ENCODE assay signal across 17 mouse cellular contexts in genomic region chr2:106747342-106747741, GRCm38 (mm10). TPM values are rescaled to one million over a fixed set of nuclear protein-coding genes. Genes with fewer than 3 reads are reported as not detected.
DNase-seq lines count a peak whose midpoint lies in the region; ATAC-seq lines count a peak whose summit lies in the region.
"Had no signal": no experiment of that assay in that cellular context is flagged by ENCODE, and none has a peak within 500 bp of the region (broad histone marks: within the 10 kb centered on the region; RNA-seq: fewer than 3 reads in every experiment).

No protein-coding gene starts in this region.

- H3K9ac ChIP-seq in intestine, embryonic 14.5 days (ENCODE audit: low read length), result no peak overlapping the region
- no peak overlapping the region for H3K9ac ChIP-seq in intestine, embryonic 16.5 days (ENCODE audit: low read depth, low read length)
- H3K9ac ChIP-seq in midbrain, embryonic 13.5 days (replicated peaks), result no peak overlapping the region
- H3K9ac ChIP-seq in midbrain, embryonic 11.5 days (ENCODE audit: low read length), result no peak overlapping the region
- H3K9ac ChIP-seq in neural tube, embryonic 13.5 days, result no peak overlapping the region
- H3K9ac ChIP-seq: heart, embryonic 15.5 days; limb, embryonic 12.5 days had no signal

- H3K4me2 ChIP-seq in intestine, embryonic 14.5 days (ENCODE audit: low read length), result no peak overlapping the region
- H3K4me2 ChIP-seq in intestine, embryonic 16.5 days (ENCODE audit: low read depth, low read length), result no peak overlapping the region
- no peak overlapping the region for H3K4me2 ChIP-seq in midbrain, embryonic 13.5 days (replicated peaks)
- no peak overlapping the region for H3K4me2 ChIP-seq in midbrain, embryonic 11.5 days
- H3K4me2 ChIP-seq in neural tube, embryonic 13.5 days, result no peak overlapping the region
- H3K4me2 ChIP-seq: heart, embryonic 15.5 days; limb, embryonic 12.5 days had no signal

- H3K36me3 ChIP-seq in intestine, embryonic 14.5 days (ENCODE audit: control insufficient read depth, insufficient read depth, low read length), result peaks cover 9% of the 10 kb centered on the region; the same call in 1 of the 2 replicates
- H3K36me3 ChIP-seq in intestine, embryonic 16.5 days (ENCODE audit: control insufficient read depth, insufficient read depth, low read length), result no peaks in the 10 kb centered on the region
- H3K36me3 ChIP-seq in midbrain, embryonic 13.5 days, result peaks cover 3% of the 10 kb centered on the region; the same call in 1 of the 2 replicates
- H3K36me3 ChIP-seq in midbrain, embryonic 11.5 days (ENCODE audit: control insufficient read depth, insufficient read depth, low read length), result no peaks in the 10 kb centered on the region
- H3K36me3 ChIP-seq in neural tube, embryonic 13.5 days, result peaks cover 5% of the 10 kb centered on the region; the same call in 1 of the 2 replicates
- H3K36me3 ChIP-seq: heart, embryonic 15.5 days had no signal

- no peaks in the 10 kb centered on the region for H3K9me3 ChIP-seq in intestine, embryonic 14.5 days (ENCODE audit: control insufficient read depth, low read length)
- no peaks in the 10 kb centered on the region for H3K9me3 ChIP-seq in intestine, embryonic 16.5 days (ENCODE audit: control insufficient read depth, low read length)
- no peaks in the 10 kb centered on the region for H3K9me3 ChIP-seq in midbrain, embryonic 13.5 days
- H3K9me3 ChIP-seq in midbrain, embryonic 11.5 days (ENCODE audit: control insufficient read depth, low read length), result no peaks in the 10 kb centered on the region
- H3K9me3 ChIP-seq in neural tube, embryonic 13.5 days, result no peaks in the 10 kb centered on the region
- H3K9me3 ChIP-seq: heart, embryonic 15.5 days; limb, embryonic 12.5 days had no signal

- H3K27ac ChIP-seq in intestine, embryonic 14.5 days (ENCODE audit: low read depth), result no peak overlapping the region
- H3K27ac ChIP-seq in intestine, embryonic 16.5 days (ENCODE audit: low read length), result no peak overlapping the region
- H3K27ac ChIP-seq in midbrain, embryonic 13.5 days, result no peak overlapping the region
- no peak overlapping the region for H3K27ac ChIP-seq in midbrain, embryonic 11.5 days (ENCODE audit: low read depth, low read length)
- peak overlapping the region; percentile 46; the same call in 1 of the 2 replicates for H3K27ac ChIP-seq in neural tube, embryonic 13.5 days (replicated peaks)
- H3K27ac ChIP-seq: heart, embryonic 15.5 days; limb, embryonic 12.5 days; stomach, postnatal 0 days had no signal

- DNase-seq in intestine, embryonic 14.5 days (ENCODE audit: low spot score), result peak; percentile 33
- no peak for DNase-seq in midbrain, embryonic 11.5 days (ENCODE audit: low spot score, missing footprints)
- peak; percentile 9 to 41 for DNase-seq in frontal cortex, adult 2 months (ENCODE audit: extremely low spot score in 1 of 2, low spot score in 1 of 2)
- no peak for DNase-seq in lung, postnatal 25 days (ENCODE audit: low spot score)
- DNase-seq in adrenal gland, postnatal 14 days, result no peak
- DNase-seq: adrenal gland, adult 2 months; cerebellum, postnatal 36 days; gastrocnemius, postnatal 25 days; lung, adult 2 months had no signal

- no peak for ATAC-seq in intestine, embryonic 14.5 days (replicated peaks; ENCODE audit: low FRiP score, low TSS enrichment, low read depth)
- no peak for ATAC-seq in intestine, embryonic 16.5 days
- 0 out of 2 replicates have a peak, but pooled peaks have one; percentile 44 for ATAC-seq in midbrain, embryonic 13.5 days
- no peak for ATAC-seq in midbrain, embryonic 11.5 days (ENCODE audit: low FRiP score)
- ATAC-seq in neural tube, embryonic 13.5 days (ENCODE audit: low read depth), result peak; percentile 40; the same call in 1 of the 2 replicates
- ATAC-seq: intestine, postnatal 0 days had no signal

- H3K4me3 ChIP-seq in intestine, embryonic 14.5 days (ENCODE audit: low read depth, low read length), result no peak overlapping the region
- no peak overlapping the region for H3K4me3 ChIP-seq in intestine, embryonic 16.5 days (ENCODE audit: low read length)
- no peak overlapping the region for H3K4me3 ChIP-seq in midbrain, embryonic 13.5 days (replicated peaks)
- H3K4me3 ChIP-seq in midbrain, embryonic 11.5 days (ENCODE audit: low read depth, low read length), result no peak overlapping the region
- no peak overlapping the region for H3K4me3 ChIP-seq in neural tube, embryonic 13.5 days
- H3K4me3 ChIP-seq: heart, embryonic 15.5 days; limb, embryonic 12.5 days had no signal

- no peaks in the 10 kb centered on the region for H3K27me3 ChIP-seq in intestine, embryonic 14.5 days (replicated peaks; ENCODE audit: control insufficient read depth, insufficient read depth, low read length)
- H3K27me3 ChIP-seq in intestine, embryonic 16.5 days (replicated peaks; ENCODE audit: control insufficient read depth, insufficient read depth, low read length), result no peaks in the 10 kb centered on the region
- H3K27me3 ChIP-seq in midbrain, embryonic 13.5 days, result no peaks in the 10 kb centered on the region
- H3K27me3 ChIP-seq in midbrain, embryonic 11.5 days (ENCODE audit: control insufficient read depth, insufficient read depth, low read length), result no peaks in the 10 kb centered on the region
- no peaks in the 10 kb centered on the region for H3K27me3 ChIP-seq in neural tube, embryonic 13.5 days
- H3K27me3 ChIP-seq: heart, embryonic 15.5 days; limb, embryonic 12.5 days had no signal

- WGBS in intestine, embryonic 14.5 days, result 85% methylated on average over 4 of the region's 4 CpGs
- 71% methylated on average over 4 of the region's 4 CpGs for WGBS in intestine, embryonic 16.5 days
- WGBS in midbrain, embryonic 13.5 days, result 89% methylated on average over 4 of the region's 4 CpGs
- 86% methylated on average over 4 of the region's 4 CpGs for WGBS in midbrain, embryonic 11.5 days
- WGBS in neural tube, embryonic 13.5 days, result 65% methylated on average over 4 of the region's 4 CpGs

- H3K4me1 ChIP-seq in intestine, embryonic 14.5 days (replicated peaks; ENCODE audit: control insufficient read depth, insufficient read depth, low read length), result no peaks in the 10 kb centered on the region
- no peaks in the 10 kb centered on the region for H3K4me1 ChIP-seq in intestine, embryonic 16.5 days (ENCODE audit: control insufficient read depth, insufficient read depth, low read length)
- H3K4me1 ChIP-seq in midbrain, embryonic 13.5 days (replicated peaks), result peaks cover 24% of the 10 kb centered on the region
- H3K4me1 ChIP-seq in midbrain, embryonic 11.5 days (ENCODE audit: control insufficient read depth, insufficient read depth, low read length), result peaks cover 6% of the 10 kb centered on the region
- peaks cover 64% of the 10 kb centered on the region for H3K4me1 ChIP-seq in neural tube, embryonic 13.5 days (replicated peaks)

RNA-seq across cellular contexts. Expression of gene Mpped2, which starts 54.3 kb away (rescaled TPM):
- polyA plus RNA-seq in intestine, embryonic 14.5 days (2014; fragmentation: Nextera tagmentation; extraction: Ambion mirVana), result 45.6 and 54.7 TPM in 2 replicates
- polyA plus RNA-seq in intestine, embryonic 16.5 days (2015; fragmentation: Nextera tagmentation; extraction: Ambion mirVana), result 17.4 and 20.2 TPM in 2 replicates
- polyA plus RNA-seq in midbrain, embryonic 13.5 days (2015; fragmentation: Nextera tagmentation; extraction: Ambion mirVana), result 126 and 157 TPM in 2 replicates
- 43.7 and 43.9 TPM in 2 replicates for polyA plus RNA-seq in midbrain, embryonic 11.5 days (2014; fragmentation: Nextera tagmentation; extraction: Ambion mirVana)
- 22.8 and 24.2 TPM in 2 replicates for polyA plus RNA-seq in frontal cortex, adult 2 months (2012; rRNA removed)
- polyA plus RNA-seq in neural tube, embryonic 13.5 days (2015; fragmentation: Nextera tagmentation; extraction: Ambion mirVana), result 199 and 206 TPM in 2 replicates
- 28.2 and 35.6 TPM in 2 replicates for total RNA-seq in adrenal gland, postnatal 14 days (2021)
- total RNA-seq: neutrophil, adult 5-6 weeks had no signal

Comparison
In these comparisons a context has a peak if more than half of its experiments do, and no peak if none do; other contexts are left out.
1. ATAC-seq: peak in midbrain, embryonic 13.5 days (single experiment) and neural tube, embryonic 13.5 days (single experiment); none in intestine, embryonic 14.5 days (single experiment), intestine, embryonic 16.5 days (single experiment) and midbrain, embryonic 11.5 days (single experiment).
2. DNase-seq: peak in intestine, embryonic 14.5 days (single experiment) and frontal cortex, adult 2 months (2 of 2); none in midbrain, embryonic 11.5 days (single experiment), lung, postnatal 25 days (single experiment) and adrenal gland, postnatal 14 days (single experiment).